Mouse (Mus musculus) gastrocnemius, adult 2 months (tissue): Measurements from ENCODE around the gene Ppm1e. TPM values are rescaled to one million over a fixed set of nuclear protein-coding genes. Genes with fewer than 3 reads are reported as not detected.
"Not testable (repeated sequence)": the region's sequence is repeated elsewhere in the genome, so short reads cannot be mapped to it uniquely, and the experiment has no call there.

Experiments used
- DNase-seq: peaks from one replicate; pipeline ENCODE4 v3.0.0; 2022
- H3K27ac ChIP-seq: fragments of 200-600 bp; 2 replicates; pipeline ENCODE4 v1.8.1; 2022; ENCODE audit warnings: mild to moderate bottlenecking
- H3K4me3 ChIP-seq: fragments of 200-600 bp; 2 replicates; pipeline ENCODE4 v1.8.1; 2022; ENCODE audit warnings: mild to moderate bottlenecking, moderate library complexity
- CTCF ChIP-seq: fragments of 200-600 bp; IDR thresholded peaks from 2 replicates; pipeline ENCODE4 v1.8.1; 2022; ENCODE audit warnings: antibody characterized with exemption, mild to moderate bottlenecking, moderate library complexity
- intact Hi-C: fragments of 180-260 bp; cut with DNase I; formaldehyde crosslinking; loops from one replicate; pipeline ENCODE4 v1.15.1; 2025
- total RNA-seq, 2 experiments: library from RNA; stranded (reverse); gene quantifications; 2 replicates each; pipeline ENCODE4 v1.2.3; 2021

The Ppm1e gene
- total RNA-seq, 2 experiments from 2014 or later: 0.36 to 0.50 TPM

- no peak overlapping the region for H3K4me3 ChIP-seq
- intact Hi-C loops: no loop called here
- no peak for TF ChIP-seq CTCF
- no peak for DNase-seq
- no peak overlapping the region for H3K27ac ChIP-seq
These were observed 94.9 kb downstream of the Ppm1e start for GRCm38 (mm10) chr11:87263946-87264345.

DNA sequence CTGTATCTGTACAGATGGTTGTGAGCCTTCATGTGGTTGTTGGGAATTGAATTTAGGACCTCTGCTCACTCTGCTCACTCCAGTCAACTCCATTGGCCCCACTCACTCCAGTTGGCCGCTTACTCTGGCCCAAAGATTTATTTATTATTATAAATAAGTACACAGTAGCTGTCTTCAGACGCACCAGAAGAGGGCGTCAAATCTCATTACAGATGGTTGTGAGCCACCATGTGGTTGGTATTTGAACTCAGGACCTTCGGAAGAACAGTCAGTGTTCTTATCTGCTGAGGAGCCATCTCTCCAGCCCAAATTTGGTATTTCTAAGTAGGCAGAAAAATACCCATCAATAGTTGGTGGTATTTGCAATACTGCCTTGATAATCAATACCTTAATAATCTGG lies 97.1 kb downstream of the Ppm1e start:
- DNase-seq, H3K4me3 ChIP-seq, H3K27ac ChIP-seq, intact Hi-C loops: not testable (repeated sequence)
- TF ChIP-seq CTCF: peak; percentile 9; the same call in 1 of the 2 replicates

- Histone ChIP-seq H3K27ac (no peak overlapping the region), H3K4me3 (no peak overlapping the region)
- DNase-seq: no peak
- TF ChIP-seq CTCF: no peak
- intact Hi-C loops: no loop called here
These were observed 99.0 kb downstream of the Ppm1e start for GRCm38 (mm10) chr11:87259792-87260191.

GRCm38 (mm10) chr11:87257282-87257681 lies 101.5 kb downstream of the Ppm1e start:
- no peak for DNase-seq
- H3K27ac ChIP-seq: no peak overlapping the region
- TF ChIP-seq CTCF: no peak
- H3K4me3 ChIP-seq: no peak overlapping the region
- intact Hi-C loops: no loop called here

- DNase-seq: no peak
- Histone ChIP-seq H3K4me3 (no peak overlapping the region), H3K27ac (no peak overlapping the region)
- TF ChIP-seq CTCF: no peak
- intact Hi-C loops: no loop called here
These were observed 104.7 kb downstream of the Ppm1e start for GRCm38 (mm10) chr11:87254149-87254548.

DNA sequence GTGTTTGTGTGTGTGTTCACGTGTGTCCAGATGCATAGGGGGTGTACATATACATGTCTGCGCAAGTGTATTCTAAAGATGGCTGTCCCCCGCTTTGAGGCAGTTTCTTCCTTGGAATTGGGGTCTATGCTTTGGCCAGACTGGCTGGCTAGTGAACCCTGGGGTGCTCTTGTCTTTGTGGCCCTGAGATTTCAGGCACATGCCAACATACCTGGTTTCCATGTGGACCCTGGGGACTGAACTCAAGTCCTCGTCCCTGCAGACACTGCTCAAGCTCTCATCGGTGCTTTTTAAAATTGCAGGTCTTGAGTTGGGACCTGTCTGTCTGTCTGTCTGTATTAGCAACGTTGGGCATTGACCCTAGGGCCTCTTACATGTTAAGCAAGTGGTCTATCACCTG lies 105.5 kb downstream of the Ppm1e start:
- no peak for TF ChIP-seq CTCF
- intact Hi-C loops: no loop called here
- Histone ChIP-seq H3K27ac (no peak overlapping the region), H3K4me3 (no peak overlapping the region)
- no peak for DNase-seq

GRCm38 (mm10) chr11:87250132-87250531 lies 108.7 kb downstream of the Ppm1e start:
- intact Hi-C loops: no loop called here
- H3K4me3 ChIP-seq: no peak overlapping the region
- TF ChIP-seq CTCF: no peak
- no peak for DNase-seq
- no peak overlapping the region for H3K27ac ChIP-seq

- DNase-seq: no peak
- peak overlapping the region; percentile 43 for H3K27ac ChIP-seq
These were observed 111.3 kb downstream of the Ppm1e start for GRCm38 (mm10) chr11:87247494-87247866.

DNA sequence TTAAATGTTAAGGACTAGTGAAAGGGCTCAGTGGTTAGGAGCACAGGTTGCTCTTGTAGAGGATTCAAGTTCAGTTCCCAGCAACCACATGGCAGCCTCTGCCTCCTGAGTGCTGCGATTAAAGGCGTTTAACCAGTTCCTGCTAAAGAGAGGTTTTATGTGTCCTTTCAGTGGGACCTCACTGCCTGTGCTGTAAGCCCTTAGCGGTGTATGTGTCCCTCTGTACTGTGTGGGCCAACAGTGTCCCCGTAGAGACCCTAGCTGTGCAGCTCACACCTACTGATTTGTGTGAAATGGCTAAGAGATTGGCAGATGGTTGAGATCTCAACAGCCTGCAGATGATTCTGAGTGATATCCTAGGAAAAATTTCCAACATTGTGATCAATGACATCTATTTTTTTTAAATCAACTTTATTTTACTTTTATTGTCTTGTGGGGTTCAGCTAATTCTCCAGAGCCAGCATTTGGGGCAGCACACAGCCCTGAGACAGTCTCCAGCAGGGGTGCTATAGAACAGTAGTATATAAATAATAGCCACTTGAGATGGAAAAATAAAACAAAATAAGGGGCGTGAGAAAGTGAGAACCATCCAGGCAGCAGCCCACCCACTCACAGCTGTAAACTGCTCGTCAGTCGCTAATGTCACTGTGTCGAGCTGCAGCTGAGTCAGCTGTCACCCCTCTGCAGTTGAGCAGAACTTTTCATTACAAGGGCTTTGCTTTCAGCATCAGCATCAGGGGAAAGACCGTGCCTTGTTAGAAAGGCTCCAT lies 111.9 kb downstream of the Ppm1e start:
- DNase-seq: no peak
- Histone ChIP-seq H3K27ac (peak overlapping the region; percentile 43), H3K4me3 (no peak overlapping the region)
- intact Hi-C loops: no loop called here
- peak; percentile 19; the same call in 1 of the 2 replicates for TF ChIP-seq CTCF

More at GRCm38 (mm10) chr11:87247494-87247866, 111.3 kb downstream of the Ppm1e start:
- intact Hi-C loops: no loop called here
- no peak overlapping the region for H3K4me3 ChIP-seq
- TF ChIP-seq CTCF: no peak

DNA sequence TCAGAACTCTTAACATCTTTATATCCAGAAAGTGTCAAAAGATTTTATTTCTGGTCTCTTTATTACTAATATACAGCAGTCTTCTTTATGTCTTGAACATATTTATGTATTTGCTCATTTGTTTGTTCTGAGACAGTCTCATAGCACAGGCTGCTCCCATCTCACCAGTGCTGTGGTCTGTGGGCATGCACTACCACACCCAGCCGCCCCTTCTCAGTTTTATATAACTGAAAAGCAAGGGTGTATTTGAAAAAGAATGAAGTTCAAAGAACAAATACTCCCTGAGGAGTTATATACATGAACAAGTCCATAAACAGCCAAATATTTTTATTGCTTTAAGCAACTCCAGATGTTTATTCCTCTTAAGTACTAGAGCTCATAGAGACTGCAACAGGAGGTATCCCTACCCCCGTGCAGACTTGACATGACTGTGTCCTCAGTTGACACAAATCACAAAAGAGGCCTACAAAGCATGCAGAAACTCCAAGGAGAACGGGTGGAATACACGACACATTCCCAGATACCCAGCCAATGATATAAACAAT lies 112.6 kb downstream of the Ppm1e start:
- intact Hi-C loops: no loop called here
- no peak for TF ChIP-seq CTCF
- Histone ChIP-seq H3K4me3 (no peak overlapping the region), H3K27ac (no peak overlapping the region)
- no peak for DNase-seq

GRCm38 (mm10) chr11:87245171-87245840 lies 113.5 kb downstream of the Ppm1e start:
- intact Hi-C loops: no loop called here
- no peak for TF ChIP-seq CTCF
- no peak for DNase-seq
- H3K27ac ChIP-seq: no peak overlapping the region
- H3K4me3 ChIP-seq: no peak overlapping the region

DNA sequence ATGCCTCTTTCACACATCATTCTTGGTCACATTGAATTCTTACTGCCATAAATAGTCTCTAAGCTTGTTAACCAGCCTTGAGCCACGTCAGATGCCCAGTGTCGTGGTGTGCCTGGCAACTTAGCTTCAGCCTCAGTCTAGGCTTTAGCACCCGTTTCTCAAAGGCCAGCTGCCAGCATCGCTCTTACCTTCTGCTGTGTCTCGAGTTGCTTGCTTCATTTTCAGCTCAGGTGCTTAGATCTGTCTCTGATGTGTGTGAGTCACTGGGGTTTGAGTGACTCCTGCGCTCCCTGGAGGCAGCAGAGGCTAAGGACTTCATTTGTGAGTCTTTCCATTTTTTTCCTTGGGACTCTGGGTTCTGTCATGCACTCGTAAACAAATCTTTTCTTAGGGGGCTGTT lies 117.6 kb downstream of the Ppm1e start:
- TF ChIP-seq CTCF: no peak
- Histone ChIP-seq H3K4me3 (no peak overlapping the region), H3K27ac (no peak overlapping the region)
- intact Hi-C loops: no loop called here
- no peak for DNase-seq

GRCm38 (mm10) chr11:87240833-87241215 lies 118.0 kb downstream of the Ppm1e start:
- intact Hi-C loops: no loop called here
- H3K4me3 ChIP-seq: no peak overlapping the region
- no peak for DNase-seq
- H3K27ac ChIP-seq: no peak overlapping the region
- no peak for TF ChIP-seq CTCF
